Mouse (Mus musculus) forebrain, embryonic 10.5 days (tissue): ENCODE measurements at regions not wholly inside any gene's neighbourhood (a gene's known extent, or its start where the extent isn't known, plus 50 kb on each side); places are given as distances from the start of the nearest gene placed in this dataset.

ENCODE experiments used
- DNase-seq: peaks from one replicate; pipeline ENCODE4 v3.0.0-alpha.2; 2017; ENCODE audit warnings: low spot score; ENCODE audit errors: extremely low spot score
- H3K27ac ChIP-seq: fragments of 300-500 bp; sonication (generic); 2 replicates; pipeline ENCODE4 v1.5.1; 2016; ENCODE audit warnings: mild to moderate bottlenecking
- H3K27me3 ChIP-seq: fragments of 300-500 bp; sonication (generic); 2 replicates; pipeline ENCODE4 v1.6.1; 2016; ENCODE audit warnings: mild to moderate bottlenecking; ENCODE audit not compliant: poor library complexity, severe bottlenecking
- H3K36me3 ChIP-seq: fragments of 300-500 bp; sonication (generic); replicated peaks from 2 replicates; pipeline ENCODE4 v1.6.1; 2016; ENCODE audit warnings: mild to moderate bottlenecking, moderate library complexity
- H3K4me1 ChIP-seq: fragments of 300-500 bp; sonication (generic); 2 replicates; pipeline ENCODE4 v1.6.1; 2016
- H3K4me3 ChIP-seq: fragments of 300-500 bp; sonication (generic); 2 replicates; pipeline ENCODE4 v1.5.1; 2016; ENCODE audit warnings: mild to moderate bottlenecking, moderate library complexity
- H3K9me3 ChIP-seq: fragments of 300-500 bp; sonication (generic); 2 replicates; pipeline ENCODE4 v1.6.1; 2016; ENCODE audit warnings: mild to moderate bottlenecking, moderate library complexity
- WGBS: fragments of 180-500 bp; shearing (Covaris S2); methylation state at CpG from one replicate; pipeline ENCODE4 v1.1.7; 2016; 5-methylcytosine and 5-hydroxymethylcytosine counted together

- no peak overlapping the region for H3K4me3 ChIP-seq
- H3K4me1 ChIP-seq: no peaks in the 10 kb centered on the region
- H3K36me3 ChIP-seq: no peaks in the 10 kb centered on the region
- 76% methylated on average over 6 of the region's 6 CpGs for WGBS
- DNase-seq: no peak
- no peaks in the 10 kb centered on the region for H3K27me3 ChIP-seq
- no peak overlapping the region for H3K27ac ChIP-seq
- H3K9me3 ChIP-seq: no peaks in the 10 kb centered on the region
Measured at GRCm38 (mm10) chr13:70380772-70381171, 256.7 kb downstream of the Ice1 start.

- DNase-seq: no peak
- H3K27ac ChIP-seq: no peak overlapping the region
- WGBS: 57% methylated on average over 8 of the region's 8 CpGs
Measured at GRCm38 (mm10) chr13:70385292-70385691, 252.1 kb downstream of the Ice1 start.

GRCm38 (mm10) chr13:70412788-70413187 is 224.6 kb downstream of the Ice1 start:
- Histone ChIP-seq H3K4me3 (no peak overlapping the region), H3K9me3 (no peaks in the 10 kb centered on the region), H3K36me3 (no peaks in the 10 kb centered on the region), H3K4me1 (peaks cover 16% of the 10 kb centered on the region), H3K27ac (no peak overlapping the region), H3K27me3 (no peaks in the 10 kb centered on the region)
- no peak for DNase-seq
- 31% methylated on average over 1 of the region's 1 CpGs for WGBS

More at GRCm38 (mm10) chr13:70385292-70385691, 252.1 kb downstream of the Ice1 start:
- Histone ChIP-seq H3K4me1 (no peaks in the 10 kb centered on the region), H3K27me3 (no peaks in the 10 kb centered on the region), H3K36me3 (no peaks in the 10 kb centered on the region), H3K4me3 (no peak overlapping the region), H3K9me3 (no peaks in the 10 kb centered on the region)

- Histone ChIP-seq H3K9me3 (no peaks in the 10 kb centered on the region), H3K36me3 (no peaks in the 10 kb centered on the region), H3K4me1 (peaks cover 6% of the 10 kb centered on the region), H3K27me3 (no peaks in the 10 kb centered on the region), H3K4me3 (no peak overlapping the region), H3K27ac (no peak overlapping the region)
- DNase-seq: no peak
- WGBS: 97% methylated on average over 2 of the region's 2 CpGs
Measured at GRCm38 (mm10) chr13:70418156-70418555, 219.3 kb downstream of the Ice1 start.

- DNase-seq: no peak
- Histone ChIP-seq H3K4me3 (no peak overlapping the region), H3K27me3 (no peaks in the 10 kb centered on the region), H3K36me3 (no peaks in the 10 kb centered on the region), H3K9me3 (no peaks in the 10 kb centered on the region), H3K27ac (no peak overlapping the region), H3K4me1 (0 out of 2 replicates have a peak, but pooled peaks cover 4% of the 10 kb centered on the region)
- WGBS: 79% methylated on average over 1 of the region's 1 CpGs
Measured at GRCm38 (mm10) chr13:70439419-70439818, 198.0 kb downstream of the Ice1 start.

- no peaks in the 10 kb centered on the region for H3K4me1 ChIP-seq
- H3K27ac ChIP-seq: no peak overlapping the region
- 92% methylated on average over 4 of the region's 4 CpGs for WGBS
- no peak overlapping the region for H3K4me3 ChIP-seq
- H3K36me3 ChIP-seq: no peaks in the 10 kb centered on the region
- H3K9me3 ChIP-seq: no peaks in the 10 kb centered on the region
- no peak for DNase-seq
- H3K27me3 ChIP-seq: no peaks in the 10 kb centered on the region
Measured at GRCm38 (mm10) chr13:70446940-70447339, 190.5 kb downstream of the Ice1 start.

GRCm38 (mm10) chr13:70454592-70455390 is 182.6 kb downstream of the Ice1 start:
- H3K27ac ChIP-seq: no peak overlapping the region
- H3K27me3 ChIP-seq: no peaks in the 10 kb centered on the region
- no peaks in the 10 kb centered on the region for H3K4me1 ChIP-seq
- WGBS: 79% methylated on average over 4 of the region's 4 CpGs
- no peak overlapping the region for H3K4me3 ChIP-seq
- H3K9me3 ChIP-seq: no peaks in the 10 kb centered on the region
- no peaks in the 10 kb centered on the region for H3K36me3 ChIP-seq
- no peak for DNase-seq

GRCm38 (mm10) chr13:70458406-70458805 is 179.0 kb downstream of the Ice1 start:
- no peak overlapping the region for H3K4me3 ChIP-seq

GRCm38 (mm10) chr13:70464996-70465395 is 172.4 kb downstream of the Ice1 start:
- WGBS: 87% methylated on average over 5 of the region's 5 CpGs
- Histone ChIP-seq H3K27me3 (no peaks in the 10 kb centered on the region), H3K9me3 (no peaks in the 10 kb centered on the region), H3K36me3 (no peaks in the 10 kb centered on the region), H3K27ac (no peak overlapping the region), H3K4me3 (no peak overlapping the region), H3K4me1 (no peaks in the 10 kb centered on the region)
- DNase-seq: no peak

More at GRCm38 (mm10) chr13:70458406-70458805, 179.0 kb downstream of the Ice1 start:
- Histone ChIP-seq H3K9me3 (no peaks in the 10 kb centered on the region), H3K27ac (no peak overlapping the region), H3K27me3 (no peaks in the 10 kb centered on the region), H3K4me1 (no peaks in the 10 kb centered on the region), H3K36me3 (no peaks in the 10 kb centered on the region)
- DNase-seq: no peak
- 82% methylated on average over 3 of the region's 3 CpGs for WGBS

GRCm38 (mm10) chr13:70474746-70475145 is 162.7 kb downstream of the Ice1 start:
- Histone ChIP-seq H3K36me3 (no peaks in the 10 kb centered on the region), H3K4me3 (no peak overlapping the region), H3K4me1 (no peaks in the 10 kb centered on the region), H3K27ac (no peak overlapping the region), H3K9me3 (no peaks in the 10 kb centered on the region), H3K27me3 (no peaks in the 10 kb centered on the region)
- 93% methylated on average over 4 of the region's 4 CpGs for WGBS
- DNase-seq: no peak

GRCm38 (mm10) chr13:70475366-70475765 is 162.1 kb downstream of the Ice1 start:
- no peaks in the 10 kb centered on the region for H3K36me3 ChIP-seq
- no peak overlapping the region for H3K4me3 ChIP-seq
- 90% methylated on average over 2 of the region's 2 CpGs for WGBS
- no peak for DNase-seq
- H3K27me3 ChIP-seq: no peaks in the 10 kb centered on the region
- no peaks in the 10 kb centered on the region for H3K4me1 ChIP-seq
- H3K9me3 ChIP-seq: no peaks in the 10 kb centered on the region
- no peak overlapping the region for H3K27ac ChIP-seq

- WGBS: 47% methylated on average over 4 of the region's 4 CpGs
Measured at GRCm38 (mm10) chr13:70499302-70499701, 138.1 kb downstream of the Ice1 start.

More at GRCm38 (mm10) chr13:70499302-70499701, 138.1 kb downstream of the Ice1 start:
- no peak for DNase-seq
- Histone ChIP-seq H3K9me3 (no peaks in the 10 kb centered on the region), H3K27ac (no peak overlapping the region), H3K4me1 (no peaks in the 10 kb centered on the region), H3K27me3 (no peaks in the 10 kb centered on the region), H3K36me3 (no peaks in the 10 kb centered on the region), H3K4me3 (no peak overlapping the region)
